Mouse (Mus musculus) naive thymus-derived CD4-positive, alpha-beta T cell, adult 5 months (primary cell): ENCODE results near the gene Fip1l1. TPM values are rescaled to one million over a fixed set of nuclear protein-coding genes. Genes with fewer than 3 reads are reported as not detected.

ENCODE experiments used
- polyA plus RNA-seq: library from polyadenylated mRNA; unstranded; fragments of 100-300 nt; shearing (Covaris generic); gene quantifications from one replicate; pipeline ENCODE4 v1.2.1, GENCODE M21; 2017

Fip1l1 gene
- polyA plus RNA-seq = 149 TPM

DNA sequence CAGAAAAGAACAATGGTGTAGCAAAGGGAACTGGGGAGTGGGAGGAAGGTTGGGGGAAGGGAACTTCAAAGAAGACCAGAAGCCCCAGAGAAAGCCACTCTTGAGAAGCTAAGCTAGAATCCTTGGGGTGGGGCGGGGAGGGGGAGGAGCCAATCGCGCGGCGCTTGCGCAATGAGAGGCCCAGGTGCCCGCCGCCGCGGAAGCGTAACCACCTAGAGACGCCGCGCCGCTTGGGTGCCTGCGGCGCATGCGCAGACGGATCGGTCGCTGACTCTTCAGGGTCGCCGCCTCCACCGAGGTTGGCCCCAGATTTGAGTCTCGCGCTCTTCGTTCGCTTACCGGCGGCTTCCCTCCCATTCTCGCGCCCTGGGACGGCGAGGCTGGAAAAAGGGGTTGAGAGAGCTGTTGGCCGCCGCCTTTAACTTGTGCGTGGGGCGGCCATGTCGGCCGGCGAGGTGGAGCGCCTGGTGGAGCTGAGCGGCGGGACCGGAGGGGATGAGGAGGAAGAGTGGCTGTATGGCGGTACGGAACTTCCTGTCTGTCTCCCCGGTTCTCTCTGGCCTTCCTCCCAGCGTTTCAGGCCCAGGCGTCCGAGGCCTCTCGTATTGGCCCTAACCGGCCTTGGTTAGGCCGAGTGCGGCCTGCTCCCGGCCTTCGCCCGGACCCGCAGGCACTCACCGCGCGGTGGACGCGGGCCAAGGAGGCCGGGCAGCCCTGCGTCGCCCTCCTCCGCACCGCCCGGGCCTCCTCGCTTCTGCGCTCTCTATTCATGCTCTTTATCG, at the start of gene Fip1l1:
Fip1l1 (plus strand) TSS at position 210 of the 782 bp plus-strand sequence.

DNA sequence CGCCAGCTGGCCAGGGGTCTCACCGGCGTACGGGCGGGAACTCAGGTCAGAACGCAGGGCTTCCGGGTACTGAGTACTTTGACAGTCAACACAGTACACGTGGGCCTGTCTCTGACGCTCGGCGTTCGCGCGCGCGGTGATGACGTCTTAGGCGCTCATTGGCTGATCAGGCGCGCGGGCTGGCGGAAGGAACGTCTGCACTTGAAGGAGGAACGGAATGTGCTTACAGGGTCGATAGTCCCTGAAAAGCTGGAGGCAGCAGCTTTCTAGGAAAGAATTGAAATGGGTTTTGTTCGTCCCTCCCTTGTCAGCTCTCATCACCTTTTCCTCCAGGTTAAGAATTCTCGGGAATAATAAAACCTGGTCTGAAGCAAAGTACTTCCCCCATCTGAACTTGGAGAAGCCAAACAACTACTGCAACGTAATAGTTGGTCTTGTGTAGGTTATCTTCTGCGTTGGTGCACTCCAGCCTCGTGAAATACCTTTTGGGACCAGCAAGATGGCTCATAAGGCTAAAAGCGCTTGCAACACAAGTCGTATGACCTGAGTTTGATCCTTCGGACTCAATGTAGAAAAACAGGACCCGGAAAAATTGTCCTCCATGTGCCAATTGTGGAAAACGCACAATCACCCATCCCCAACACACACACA, 3.5 kb upstream of the Fip1l1 start, which contains the start of gene Scfd2:
Scfd2 (minus strand) TSS at position 130 of the 651 bp plus-strand sequence.

Other genes starting within 250 kb of the Fip1l1 start
- gene Scfd2, start 3.7 kb upstream of the Fip1l1 start, polyA plus RNA-seq = 42.8 TPM
- gene Lnx1, start 167.5 kb downstream of the Fip1l1 start, polyA plus RNA-seq = not detected